Mouse (Mus musculus): Measurements from ENCODE around the gene Eif2b4. TPM values are rescaled to one million over a fixed set of nuclear protein-coding genes. Genes with fewer than 3 reads are reported as not detected.
"Not testable (repeated sequence)": the region's sequence is repeated elsewhere in the genome, so short reads cannot be mapped to it uniquely, and the experiment has no call there.

The Eif2b4 gene
- polyA plus RNA-seq, 1 experiment from 2014 or later = 99.3 TPM

DNA sequence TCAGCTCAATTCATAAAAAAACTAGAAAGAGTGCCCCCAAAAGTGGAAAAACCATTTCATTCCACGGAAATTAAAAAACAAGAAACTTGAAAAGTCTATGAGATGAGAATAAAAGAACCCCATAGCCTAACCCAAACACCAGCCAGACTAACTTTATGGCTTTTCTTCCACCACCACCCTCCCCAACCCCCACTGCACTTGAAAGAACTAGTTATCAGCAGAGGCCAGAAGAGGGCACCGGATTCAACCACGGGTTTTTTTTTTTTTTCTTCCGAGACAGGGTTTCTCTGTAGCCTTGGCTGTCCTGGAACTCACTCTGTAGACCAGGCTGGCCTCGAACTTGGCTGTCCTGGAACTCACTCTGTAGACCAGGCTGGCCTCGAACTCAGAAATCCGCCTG lies 25.1 kb upstream of the Eif2b4 start:
- Histone ChIP-seq H3K27me3 (ENCODE audit: insufficient read depth, poor library complexity, severe bottlenecking) (no peaks in the 10 kb centered on the region), H3K36me3 (0 out of 2 replicates have a peak, but pooled peaks cover 10% of the 10 kb centered on the region), H3K4me1 (replicated peaks) (peaks cover 18% of the 10 kb centered on the region), H3K27ac (no peak overlapping the region), H3K9me3 (no peaks in the 10 kb centered on the region), H3K4me3 (peak overlapping the region; percentile 99)
- WGBS = 70% methylated on average over 7 of the region's 7 CpGs
- DNase-seq (ENCODE audit: low spot score) = no peak

DNA sequence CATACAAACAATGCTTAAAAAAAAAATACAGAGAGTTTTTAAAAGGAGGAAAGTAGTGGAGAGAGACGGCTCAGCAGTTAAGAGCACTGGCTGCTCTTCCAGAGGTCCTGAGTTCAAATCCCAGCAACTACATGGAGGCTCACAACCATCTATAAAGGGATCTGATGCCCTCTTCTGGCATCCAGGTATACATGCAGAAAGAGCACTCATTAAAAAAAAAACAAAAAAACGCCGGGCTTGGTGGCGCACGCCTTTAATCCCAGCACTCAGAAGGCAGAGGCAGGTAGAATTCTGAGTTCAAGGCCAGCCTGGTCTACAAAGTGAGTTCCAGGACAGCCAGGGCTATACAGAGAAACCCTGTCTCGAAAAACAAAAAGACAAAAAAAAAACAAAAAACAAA lies 23.3 kb upstream of the Eif2b4 start:
- H3K4me3 ChIP-seq; H3K27me3 ChIP-seq (ENCODE audit: insufficient read depth, poor library complexity, severe bottlenecking); DNase-seq (ENCODE audit: low spot score); H3K36me3 ChIP-seq; H3K9me3 ChIP-seq; H3K27ac ChIP-seq: not testable (repeated sequence)
- 93% methylated on average over 6 of the region's 6 CpGs for WGBS
- peaks cover 17% of the 10 kb centered on the region for H3K4me1 ChIP-seq (replicated peaks)

GRCm38 (mm10) chr5:31204421-31204820 lies 11.2 kb upstream of the Eif2b4 start:
- Histone ChIP-seq H3K27ac (no peak overlapping the region), H3K4me3 (no peak overlapping the region), H3K36me3 (peaks cover 79% of the 10 kb centered on the region), H3K27me3 (ENCODE audit: insufficient read depth, poor library complexity, severe bottlenecking) (no peaks in the 10 kb centered on the region), H3K4me1 (replicated peaks) (peaks cover 24% of the 10 kb centered on the region), H3K9me3 (peaks cover 5% of the 10 kb centered on the region)
- no peak for DNase-seq (ENCODE audit: low spot score)
- 95% methylated on average over 6 of the region's 6 CpGs for WGBS

- Histone ChIP-seq H3K36me3 (peaks cover 84% of the 10 kb centered on the region), H3K4me3 (no peak overlapping the region), H3K27me3 (ENCODE audit: insufficient read depth, poor library complexity, severe bottlenecking) (no peaks in the 10 kb centered on the region), H3K9me3 (peaks cover 5% of the 10 kb centered on the region), H3K27ac (no peak overlapping the region), H3K4me1 (replicated peaks) (peaks cover 24% of the 10 kb centered on the region)
- WGBS = 87% methylated on average over 2 of the region's 2 CpGs
- DNase-seq (ENCODE audit: low spot score) = no peak
Observed at GRCm38 (mm10) chr5:31203866-31204265, 10.6 kb upstream of the Eif2b4 start.

GRCm38 (mm10) chr5:31202933-31203332 lies 9.7 kb upstream of the Eif2b4 start:
- H3K9me3 ChIP-seq = peaks cover 5% of the 10 kb centered on the region
- H3K36me3 ChIP-seq = peaks cover 84% of the 10 kb centered on the region
- H3K27me3 ChIP-seq (ENCODE audit: insufficient read depth, poor library complexity, severe bottlenecking) = no peaks in the 10 kb centered on the region
- peak overlapping the region; percentile 97 for H3K27ac ChIP-seq
- H3K4me3 ChIP-seq = peak overlapping the region; percentile 83
- peaks cover 24% of the 10 kb centered on the region for H3K4me1 ChIP-seq (replicated peaks)
- no peak for DNase-seq (ENCODE audit: low spot score)
- 88% methylated on average over 7 of the region's 7 CpGs for WGBS

DNA sequence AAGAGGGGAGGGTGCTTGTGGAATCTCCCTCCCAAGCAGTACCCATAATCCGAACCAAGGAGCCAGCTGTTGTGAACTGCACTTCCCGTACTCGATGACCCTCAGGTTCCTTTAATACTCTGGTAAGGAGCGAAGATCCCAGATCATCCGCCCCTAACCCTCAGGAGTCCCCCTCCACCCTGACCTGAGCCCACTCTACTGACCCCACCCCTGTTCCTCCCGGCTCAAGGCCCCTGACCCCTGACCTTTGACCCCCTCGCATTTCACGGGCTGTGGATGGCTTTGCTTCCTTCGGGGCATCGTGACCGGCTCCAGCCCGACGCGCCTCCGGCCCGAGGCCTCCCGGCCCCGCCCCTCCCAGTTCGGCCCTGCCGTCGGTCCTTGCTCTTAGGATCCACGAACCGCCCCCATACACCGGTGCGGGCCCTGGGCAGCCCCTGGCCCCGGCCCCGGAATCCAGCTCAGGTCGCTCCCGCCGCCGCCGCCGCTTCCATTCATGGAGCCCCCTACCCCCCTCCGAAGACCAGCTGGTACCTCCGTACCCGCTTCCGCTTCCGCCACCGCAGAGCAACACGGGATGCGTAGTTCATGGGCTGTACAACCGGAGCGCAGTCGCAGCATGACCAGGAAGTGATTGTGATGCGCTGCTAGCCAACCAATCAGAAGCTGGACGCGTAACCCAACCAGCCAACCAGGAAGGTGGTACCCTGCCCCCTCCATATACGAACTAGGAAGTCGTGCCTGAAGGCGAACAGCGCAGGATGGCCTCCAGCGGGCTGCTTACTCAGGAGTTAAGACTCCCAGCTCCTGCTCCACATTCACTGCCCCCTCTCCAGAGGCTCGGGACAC lies 8.7 kb upstream of the Eif2b4 start, which contains the start of gene Zfp513:
TSS of gene Zfp513 (minus strand) at position 562 of the 849 bp plus-strand sequence.
- peak within 1 kb of the TSS; percentile 97 for H3K27ac ChIP-seq
- peak; percentile 97 for DNase-seq (ENCODE audit: low spot score)
- no peaks in the 10 kb centered on the region for H3K27me3 ChIP-seq (ENCODE audit: insufficient read depth, poor library complexity, severe bottlenecking)
- peaks cover 84% of the 10 kb centered on the region for H3K36me3 ChIP-seq
- under 1% methylated on average over 53 of the region's 53 CpGs for WGBS
- peaks cover 24% of the 10 kb centered on the region for H3K4me1 ChIP-seq (replicated peaks)
- H3K9me3 ChIP-seq = peaks cover 5% of the 10 kb centered on the region
- peak within 1 kb of the TSS; percentile 83 for H3K4me3 ChIP-seq

DNA sequence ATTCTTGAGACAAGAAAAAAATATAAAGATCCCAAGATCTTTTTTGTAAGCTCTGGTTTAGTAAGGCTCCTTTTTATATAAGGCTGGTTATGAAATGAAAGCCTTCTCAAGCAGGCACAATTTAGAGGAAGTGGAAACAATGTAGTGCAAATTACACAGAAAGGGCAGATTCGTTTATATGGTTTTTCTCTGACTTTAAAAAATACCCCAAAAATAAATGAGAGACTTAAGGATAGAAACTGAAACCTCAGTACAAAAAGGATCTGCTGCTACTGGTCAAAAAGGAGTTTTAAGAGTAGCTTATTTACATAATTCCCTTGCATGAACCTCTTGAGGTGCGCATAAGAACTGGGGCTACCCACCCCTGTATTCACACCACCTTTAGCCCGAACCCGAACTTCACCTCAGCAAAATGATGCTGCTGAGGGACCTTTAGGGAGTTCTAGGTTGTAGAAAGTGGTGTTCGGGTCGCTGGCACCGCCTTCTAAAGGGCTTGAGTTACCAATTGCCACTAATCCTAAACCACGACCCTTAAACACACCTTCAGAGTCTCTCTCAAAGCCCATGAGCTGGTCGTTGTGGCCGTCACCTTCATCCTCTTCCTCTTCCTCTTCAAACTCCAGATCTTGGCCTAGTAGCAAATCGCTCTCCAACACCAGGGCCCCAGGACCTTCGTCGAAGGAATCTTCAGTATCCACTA lies 8.0 kb upstream of the Eif2b4 start:
- 22% methylated on average over 13 of the region's 13 CpGs for WGBS
- Histone ChIP-seq H3K27me3 (ENCODE audit: insufficient read depth, poor library complexity, severe bottlenecking) (no peaks in the 10 kb centered on the region), H3K27ac (peak overlapping the region; percentile 97), H3K4me1 (replicated peaks) (peaks cover 24% of the 10 kb centered on the region), H3K9me3 (peaks cover 5% of the 10 kb centered on the region), H3K4me3 (peak overlapping the region; percentile 83), H3K36me3 (peaks cover 85% of the 10 kb centered on the region)
- DNase-seq (ENCODE audit: low spot score) = no peak

DNA sequence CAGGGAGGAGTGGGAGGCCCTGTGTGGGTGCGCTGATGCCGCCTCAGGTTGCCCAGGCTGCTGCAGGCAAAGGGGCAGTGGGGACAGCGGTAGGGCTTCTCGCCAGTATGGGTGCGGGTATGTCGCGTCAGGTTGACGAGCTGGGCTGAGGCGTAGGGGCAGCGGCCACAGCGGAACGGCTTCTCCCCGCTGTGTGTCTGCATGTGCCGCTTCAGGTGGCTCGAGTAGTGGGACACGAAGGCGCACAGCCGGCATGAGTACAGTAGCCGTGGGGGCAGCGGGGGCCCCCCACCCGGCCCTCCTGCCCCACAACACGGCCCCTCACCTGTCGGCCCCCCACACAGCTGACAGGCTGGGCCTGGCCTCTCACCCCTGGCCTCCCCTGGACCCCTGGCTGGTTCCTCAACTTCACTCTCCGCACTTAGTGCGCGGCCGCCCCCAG lies 7.1 kb upstream of the Eif2b4 start:
- H3K9me3 ChIP-seq = peaks cover 5% of the 10 kb centered on the region
- H3K4me3 ChIP-seq = peak overlapping the region; percentile 83
- H3K36me3 ChIP-seq = peaks cover 85% of the 10 kb centered on the region
- DNase-seq (ENCODE audit: low spot score) = no peak
- 92% methylated on average over 27 of the region's 27 CpGs for WGBS
- no peaks in the 10 kb centered on the region for H3K27me3 ChIP-seq (ENCODE audit: insufficient read depth, poor library complexity, severe bottlenecking)
- H3K27ac ChIP-seq = no peak overlapping the region
- peaks cover 24% of the 10 kb centered on the region for H3K4me1 ChIP-seq (replicated peaks)

- Histone ChIP-seq H3K36me3 (peaks cover 85% of the 10 kb centered on the region), H3K9me3 (peaks cover 5% of the 10 kb centered on the region), H3K27me3 (ENCODE audit: insufficient read depth, poor library complexity, severe bottlenecking) (no peaks in the 10 kb centered on the region), H3K4me3 (peak overlapping the region; percentile 83), H3K4me1 (replicated peaks) (peaks cover 24% of the 10 kb centered on the region), H3K27ac (no peak overlapping the region)
- WGBS = 89% methylated on average over 9 of the region's 9 CpGs
- DNase-seq (ENCODE audit: low spot score) = no peak
Observed at GRCm38 (mm10) chr5:31199893-31200292, 6.7 kb upstream of the Eif2b4 start.

GRCm38 (mm10) chr5:31199321-31199892 lies 6.2 kb upstream of the Eif2b4 start:
- peaks cover 25% of the 10 kb centered on the region for H3K4me1 ChIP-seq (replicated peaks)
- H3K27me3 ChIP-seq (ENCODE audit: insufficient read depth, poor library complexity, severe bottlenecking) = no peaks in the 10 kb centered on the region
- DNase-seq (ENCODE audit: low spot score) = no peak
- H3K27ac ChIP-seq = no peak overlapping the region
- peaks cover 5% of the 10 kb centered on the region for H3K9me3 ChIP-seq
- H3K4me3 ChIP-seq = 0 out of 2 replicates have a peak overlapping the region, but pooled peaks have one; percentile 83
- peaks cover 85% of the 10 kb centered on the region for H3K36me3 ChIP-seq
- WGBS = 94% methylated on average over 19 of the region's 19 CpGs

GRCm38 (mm10) chr5:31198616-31199320 lies 5.5 kb upstream of the Eif2b4 start:
- Histone ChIP-seq H3K36me3 (peaks cover 81% of the 10 kb centered on the region), H3K4me3 (no peak overlapping the region), H3K4me1 (replicated peaks) (peaks cover 31% of the 10 kb centered on the region), H3K9me3 (peaks cover 5% of the 10 kb centered on the region), H3K27me3 (ENCODE audit: insufficient read depth, poor library complexity, severe bottlenecking) (no peaks in the 10 kb centered on the region), H3K27ac (no peak overlapping the region)
- WGBS = 88% methylated on average over 5 of the region's 5 CpGs
- DNase-seq (ENCODE audit: low spot score) = no peak

DNA sequence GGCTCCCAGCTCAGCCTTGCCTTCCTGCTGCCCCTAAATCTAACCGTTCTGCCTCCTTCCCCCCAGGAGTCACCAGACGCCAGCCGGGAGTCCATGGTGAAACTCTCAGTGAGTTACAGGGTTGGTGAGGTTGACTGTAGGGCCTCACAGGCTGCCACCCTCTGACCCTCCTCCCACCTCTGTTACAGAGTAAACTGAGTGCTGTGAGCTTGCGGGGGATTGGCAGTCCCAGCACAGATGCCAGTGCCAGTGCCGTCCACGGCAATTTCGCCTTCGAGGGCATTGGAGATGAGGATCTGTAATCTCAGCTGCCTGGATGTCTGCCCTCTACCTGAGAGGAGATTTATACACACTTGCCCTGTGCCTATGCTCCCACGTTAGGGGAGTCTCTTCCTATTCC lies 4.9 kb upstream of the Eif2b4 start:
- WGBS = 87% methylated on average over 9 of the region's 9 CpGs
- peaks cover 32% of the 10 kb centered on the region for H3K4me1 ChIP-seq (replicated peaks)
- DNase-seq (ENCODE audit: low spot score) = no peak
- no peak overlapping the region for H3K27ac ChIP-seq
- H3K27me3 ChIP-seq (ENCODE audit: insufficient read depth, poor library complexity, severe bottlenecking) = no peaks in the 10 kb centered on the region
- no peak overlapping the region for H3K4me3 ChIP-seq
- H3K36me3 ChIP-seq = peaks cover 75% of the 10 kb centered on the region
- peaks cover 5% of the 10 kb centered on the region for H3K9me3 ChIP-seq

Measured in hindbrain, embryonic 10.5 days (tissue).